Mouse (Mus musculus) E14TG2a.4 (cell line): ENCODE measurements around the gene Ebp.

Experiments used
- CTCF ChIP-seq: conservative IDR thresholded peaks from 2 replicates; pipeline ENCODE4 v1.5.1; 2014; ENCODE audit warnings: low read length
- NANOG ChIP-seq: IDR thresholded peaks from 2 replicates; pipeline ENCODE4 v1.6.1; 2014; ENCODE audit warnings: borderline replicate concordance, low read length, mixed read lengths

GRCm38 (mm10) chrX:8175504-8176385 lies 17.6 kb downstream of the Ebp start, which contains the start of gene Tbc1d25:
- TF ChIP-seq CTCF = no peak
- no peak for TF ChIP-seq NANOG
